Mouse (Mus musculus) layer of hippocampus, adult 2 months (tissue): ENCODE measurements around the gene Fgd4. TPM values are rescaled to one million over a fixed set of nuclear protein-coding genes. Genes with fewer than 3 reads are reported as not detected.
A peak's percentile ranks its signal among the peaks of the same experiment; 100 is the strongest.

Source experiments
- DNase-seq, 2 experiments: peaks; one replicate each; pipeline ENCODE4 v3.0.0; 2022; ENCODE audit warnings: low spot score in 2 of 2
- H3K27ac ChIP-seq: fragments of 200-600 bp; 2 replicates; pipeline ENCODE4 v1.8.1; 2022
- H3K4me3 ChIP-seq: fragments of 200-600 bp; 2 replicates; pipeline ENCODE4 v1.8.1; 2022; ENCODE audit warnings: mild to moderate bottlenecking
- CTCF ChIP-seq: fragments of 200-600 bp; conservative IDR thresholded peaks from 2 replicates; pipeline ENCODE4 v1.8.1; 2022; ENCODE audit warnings: antibody characterized with exemption, mild to moderate bottlenecking, moderate library complexity
- long read RNA-seq, 2 experiments: library from polyadenylated mRNA; stranded (forward); transcript quantifications; one replicate each; pipeline ENCODE4 v2.0.0; 2021; ENCODE audit warnings: borderline mapping rate in 2 of 2
- total RNA-seq, 2 experiments: library from RNA; stranded (reverse); gene quantifications; 2 replicates each; pipeline ENCODE4 v1.2.3; 2021

Fgd4 gene
- total RNA-seq: 10 to 100 TPM; 48.7 to 52.4 TPM
- long read RNA-seq, experiment 1, partial matches to known transcripts: 1 of 7 reads
- long read RNA-seq, experiment 1, other reads (novel, unspliced or antisense): 5 of 7 reads
- long read RNA-seq, experiment 2, full-length matches to known transcripts: 2 of 7 reads
- long read RNA-seq, experiment 2, partial matches to known transcripts: 2 of 7 reads
- long read RNA-seq, experiment 2, other reads (novel, unspliced or antisense): 3 of 7 reads

DNA sequence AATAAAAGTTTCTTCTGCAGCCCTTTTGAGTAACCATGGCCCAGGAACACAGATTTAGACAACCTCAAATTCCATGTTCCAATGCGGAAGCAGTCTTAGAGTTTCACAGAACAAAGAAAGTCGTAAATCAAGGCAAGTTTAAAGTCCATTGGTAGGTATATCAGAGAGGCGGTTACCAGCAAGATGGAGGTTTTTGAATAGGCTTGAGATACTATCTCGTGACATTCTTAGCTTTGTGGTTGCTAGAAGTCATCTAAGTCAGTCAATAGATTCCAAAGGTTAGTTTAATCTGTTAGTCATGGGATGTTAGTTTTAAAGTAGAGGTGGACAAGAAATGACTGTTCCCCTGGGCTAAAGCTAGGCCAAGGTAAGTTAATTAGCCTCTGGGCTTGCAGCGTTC lies at the start of gene Fgd4:
Fgd4 (minus strand) TSS at position 89 of the 400 bp plus-strand sequence.
- DNase-seq: no peak
- Histone ChIP-seq H3K27ac (0 out of 2 replicates have a peak within 1 kb of the TSS, but pooled peaks have one; percentile 36), H3K4me3 (peak within 1 kb of the TSS; percentile 65)
- no peak for TF ChIP-seq CTCF

DNA sequence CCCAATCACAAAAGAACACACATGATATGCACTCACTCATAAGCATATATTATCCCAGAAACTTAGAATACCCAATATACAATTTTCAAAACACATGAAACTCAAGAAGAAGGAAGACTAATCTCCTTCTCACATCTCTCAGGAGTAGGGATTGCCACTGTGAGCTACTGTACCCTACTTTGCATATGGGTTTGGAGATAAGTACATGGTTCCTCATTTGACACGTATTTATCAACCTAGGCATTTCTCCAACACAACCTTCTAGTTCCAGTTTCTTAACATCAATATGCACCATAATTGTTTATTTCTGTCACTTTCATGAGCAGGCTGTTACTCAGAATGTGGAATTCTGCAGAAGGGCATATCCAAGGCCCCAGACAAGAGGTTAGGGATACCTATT lies 44.8 kb upstream of the Fgd4 start:
- no peak for DNase-seq
- no peak overlapping the region for H3K4me3 ChIP-seq
- no peak for TF ChIP-seq CTCF
- H3K27ac ChIP-seq: no peak overlapping the region

DNA sequence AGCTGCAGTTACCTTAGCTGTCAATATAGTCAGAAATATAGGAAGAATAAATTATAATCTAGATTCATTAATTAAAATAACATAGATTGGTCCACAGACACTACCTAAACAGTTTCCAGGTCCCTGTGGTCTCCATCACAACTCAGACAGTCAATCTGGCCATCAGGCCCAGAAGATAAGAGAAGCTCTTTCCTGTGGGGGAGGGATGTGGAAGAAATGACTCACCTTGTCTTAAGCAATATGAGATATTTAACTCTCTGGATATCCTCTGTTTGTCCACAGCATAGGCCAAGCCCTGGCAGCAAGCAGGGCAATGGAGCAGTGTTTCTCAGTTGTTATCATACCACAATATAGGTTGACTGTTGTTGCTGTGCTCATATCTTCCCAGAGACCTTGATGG lies 33.4 kb upstream of the Fgd4 start:
- no peak for DNase-seq
- no peak overlapping the region for H3K4me3 ChIP-seq
- no peak for TF ChIP-seq CTCF
- H3K27ac ChIP-seq: no peak overlapping the region

DNA sequence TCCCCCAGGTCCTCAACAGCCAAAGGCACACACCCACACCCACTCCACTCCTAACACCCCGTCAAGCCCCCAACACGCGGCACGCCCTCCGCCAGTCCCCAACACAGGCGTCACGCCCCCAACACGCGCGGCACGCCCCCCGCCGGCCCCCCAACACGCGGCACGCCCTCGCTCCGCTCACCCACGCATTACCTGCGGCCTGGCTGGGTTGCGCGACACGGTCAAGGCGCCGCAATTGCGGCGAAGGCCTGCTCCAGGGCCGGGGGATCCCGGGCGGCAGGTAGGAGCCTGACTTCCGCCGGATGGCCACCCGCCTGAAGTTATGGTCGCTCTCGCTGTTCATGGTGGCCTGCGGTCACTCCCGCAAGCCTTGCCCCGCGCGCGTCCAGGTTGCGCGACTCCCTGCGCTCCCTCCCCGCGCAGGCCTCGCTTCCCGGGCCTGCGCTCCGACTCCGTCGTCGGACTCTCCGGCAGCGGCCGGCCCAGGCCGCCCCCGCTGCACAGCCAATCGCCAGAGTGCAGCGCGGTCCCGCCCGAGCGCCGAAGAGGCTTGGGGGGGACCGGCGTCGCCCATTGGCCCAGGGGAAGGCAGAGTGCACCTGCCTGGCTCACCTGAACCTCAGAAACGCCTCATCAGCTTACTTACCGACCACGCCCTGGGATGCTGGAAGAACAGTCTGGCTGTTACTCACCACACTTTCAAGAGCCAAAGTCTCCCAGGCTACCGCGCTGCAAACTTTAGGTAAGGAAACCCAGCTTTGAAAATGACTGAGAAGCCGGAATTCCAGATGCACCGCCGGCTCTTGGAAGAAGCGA lies 555 bp downstream of the Fgd4 start:
- H3K27ac ChIP-seq: 0 out of 2 replicates have a peak overlapping the region, but pooled peaks have one; percentile 36
- TF ChIP-seq CTCF: no peak
- peak overlapping the region; percentile 65 for H3K4me3 ChIP-seq
- DNase-seq: peak in 1 of 2 experiments; percentile 9

DNA sequence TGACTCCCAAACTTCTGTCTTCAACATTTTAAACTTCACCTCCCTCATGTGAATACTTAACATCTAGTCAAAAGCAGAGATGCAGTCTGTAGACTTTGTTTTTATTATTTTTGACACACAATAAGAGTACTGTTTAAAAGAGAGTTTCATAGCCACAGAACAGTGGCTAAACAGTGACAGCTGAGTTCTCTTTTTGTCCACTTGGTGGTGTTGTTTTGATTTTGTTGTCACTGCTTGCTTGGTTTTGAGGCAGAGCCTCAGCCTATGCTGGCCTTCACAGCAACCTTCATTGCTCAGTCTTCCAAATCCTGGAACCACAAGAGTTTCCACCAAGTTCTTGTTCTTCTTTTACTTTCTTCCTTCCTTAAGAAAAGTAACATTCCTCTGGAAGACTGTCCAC lies 3.8 kb downstream of the Fgd4 start:
- TF ChIP-seq CTCF: peak; percentile 72
- no peak overlapping the region for H3K27ac ChIP-seq
- no peak for DNase-seq
- no peak overlapping the region for H3K4me3 ChIP-seq

DNA sequence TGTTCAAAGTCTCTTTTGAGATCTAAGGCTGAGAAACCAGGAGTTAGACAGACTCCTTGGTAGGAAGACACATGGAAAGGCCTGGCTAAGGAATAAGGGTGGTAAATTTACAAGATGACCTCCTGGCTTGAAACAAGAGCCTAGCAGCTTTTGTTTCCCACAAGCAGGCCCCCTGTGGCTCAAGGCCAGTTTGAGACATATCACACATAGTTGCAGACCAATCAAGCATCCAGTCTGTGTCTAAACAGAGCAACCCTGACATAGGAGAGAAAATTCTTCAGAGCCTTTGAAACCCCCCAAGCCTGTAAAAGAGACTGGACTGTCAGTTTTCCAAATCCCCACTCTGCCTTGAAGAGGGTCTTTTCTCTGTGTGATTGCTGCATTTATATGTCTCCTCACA lies 7.7 kb downstream of the Fgd4 start:
- Histone ChIP-seq H3K27ac (no peak overlapping the region), H3K4me3 (no peak overlapping the region)
- no peak for DNase-seq
- no peak for TF ChIP-seq CTCF

DNA sequence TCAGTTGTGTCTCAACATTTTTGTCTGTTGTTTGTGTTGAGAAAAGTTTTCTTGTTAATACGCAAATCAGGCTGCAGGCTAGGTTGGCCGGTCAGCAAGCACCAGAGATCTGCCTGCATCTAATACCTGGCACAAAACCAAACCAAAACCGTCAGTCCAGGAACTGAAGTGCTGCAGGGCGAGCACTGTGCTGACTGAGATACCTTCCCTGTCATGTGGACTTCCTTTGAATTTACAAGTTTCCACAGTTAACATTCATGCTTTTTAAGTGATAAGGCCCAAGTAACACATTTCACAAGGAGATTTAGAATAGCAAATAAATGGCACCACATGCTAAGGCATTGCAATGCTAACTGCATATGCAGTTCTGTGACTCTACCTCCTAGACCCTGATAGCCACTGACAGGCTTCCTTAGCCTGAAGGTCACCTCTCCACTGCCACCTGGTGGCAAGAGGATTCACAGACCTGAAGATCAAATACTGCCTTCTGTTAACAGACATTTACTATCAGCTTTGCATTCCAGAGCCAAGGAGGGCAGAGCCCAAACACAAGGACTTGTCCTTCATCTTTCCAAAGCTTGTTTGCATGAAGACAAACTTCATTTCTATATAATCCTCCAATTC lies 15.8 kb downstream of the Fgd4 start:
- peak; percentile 90 for TF ChIP-seq CTCF
- peak; percentile 29 to 77 for DNase-seq
- no peak overlapping the region for H3K27ac ChIP-seq
- H3K4me3 ChIP-seq: no peak overlapping the region

DNA sequence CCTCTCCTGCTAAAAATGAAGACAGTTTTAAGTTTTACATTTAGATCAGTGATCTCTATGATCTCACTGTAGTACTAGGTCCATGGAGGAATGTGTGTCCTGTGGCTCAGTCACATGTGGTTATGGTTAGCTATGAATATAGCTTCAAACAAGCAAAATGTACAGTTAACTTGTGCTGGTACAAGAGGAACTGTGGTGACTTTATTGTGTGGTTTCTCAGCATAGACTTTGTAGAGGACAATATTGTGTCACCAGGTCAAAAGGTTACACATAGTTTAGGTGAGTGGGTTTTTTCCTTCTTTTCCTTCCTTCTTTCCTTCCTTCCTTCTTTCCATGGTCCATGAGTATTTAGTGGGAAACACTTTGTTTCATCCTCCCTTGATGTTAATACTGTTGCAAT lies 23.8 kb downstream of the Fgd4 start:
- no peak for DNase-seq
- no peak for TF ChIP-seq CTCF
- Histone ChIP-seq H3K27ac (no peak overlapping the region), H3K4me3 (no peak overlapping the region)

DNA sequence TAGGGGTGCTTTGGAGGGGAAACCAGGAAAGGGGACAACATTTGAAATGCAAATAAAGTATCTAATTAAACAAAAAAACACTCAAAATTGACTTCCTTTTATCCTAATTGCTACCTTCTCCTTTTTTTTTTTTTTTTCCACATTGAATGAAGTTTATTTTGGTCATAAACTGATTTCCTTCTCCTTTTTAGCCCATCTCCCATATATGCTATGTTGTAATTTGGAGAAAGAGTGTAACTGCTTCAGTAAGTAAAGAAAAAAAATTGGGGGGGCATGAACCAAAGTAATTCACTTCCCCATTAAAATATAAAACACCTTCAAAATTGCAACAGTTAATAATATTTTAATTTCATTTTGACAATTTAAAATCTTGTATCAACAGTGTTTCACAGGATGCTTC lies 25.8 kb downstream of the Fgd4 start:
- DNase-seq: no peak
- no peak overlapping the region for H3K4me3 ChIP-seq
- TF ChIP-seq CTCF: no peak

DNA sequence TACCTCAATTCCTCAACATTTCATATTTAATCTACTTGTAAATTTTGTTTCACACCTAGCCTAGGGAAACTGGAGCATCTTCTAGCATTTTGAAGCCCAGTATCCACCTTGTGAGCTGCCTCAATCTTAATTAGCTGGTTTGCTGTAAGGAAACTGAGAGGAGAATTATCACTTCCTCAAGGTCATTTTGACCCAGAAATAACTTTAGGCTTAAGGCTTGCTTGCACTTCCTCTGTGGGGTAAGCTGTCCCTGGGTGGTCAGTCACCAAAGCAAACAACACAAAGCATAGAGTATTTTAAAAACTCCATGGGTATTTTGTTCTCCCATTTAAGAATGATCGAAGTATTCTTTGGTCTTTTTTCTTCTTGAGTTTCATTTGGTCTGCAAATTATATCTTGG lies 27.2 kb downstream of the Fgd4 start:
- Histone ChIP-seq H3K27ac (no peak overlapping the region), H3K4me3 (no peak overlapping the region)
- TF ChIP-seq CTCF: no peak
- DNase-seq: no peak

More for the DNA sequence above, 25.8 kb downstream of the Fgd4 start:
- no peak overlapping the region for H3K27ac ChIP-seq

DNA sequence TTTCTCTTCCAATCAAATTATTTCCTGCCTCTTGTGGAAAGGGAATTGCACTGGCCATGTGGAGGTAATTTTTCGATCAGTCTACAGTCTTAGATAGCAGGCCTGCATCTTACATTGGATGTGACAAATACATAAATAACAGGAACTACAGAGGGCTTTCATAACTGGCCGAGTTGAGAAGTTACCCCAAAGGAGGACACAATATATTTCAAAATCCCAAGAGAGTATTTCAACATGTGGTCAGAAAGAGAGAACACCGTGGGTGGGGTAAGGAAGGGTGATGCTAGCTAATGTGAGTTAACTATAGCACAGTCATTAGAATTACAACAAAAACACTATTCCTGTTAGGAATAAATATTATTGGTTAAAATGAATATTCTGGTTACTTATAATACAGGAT lies 29.0 kb downstream of the Fgd4 start:
- TF ChIP-seq CTCF: no peak
- no peak overlapping the region for H3K4me3 ChIP-seq
- DNase-seq: no peak

DNA sequence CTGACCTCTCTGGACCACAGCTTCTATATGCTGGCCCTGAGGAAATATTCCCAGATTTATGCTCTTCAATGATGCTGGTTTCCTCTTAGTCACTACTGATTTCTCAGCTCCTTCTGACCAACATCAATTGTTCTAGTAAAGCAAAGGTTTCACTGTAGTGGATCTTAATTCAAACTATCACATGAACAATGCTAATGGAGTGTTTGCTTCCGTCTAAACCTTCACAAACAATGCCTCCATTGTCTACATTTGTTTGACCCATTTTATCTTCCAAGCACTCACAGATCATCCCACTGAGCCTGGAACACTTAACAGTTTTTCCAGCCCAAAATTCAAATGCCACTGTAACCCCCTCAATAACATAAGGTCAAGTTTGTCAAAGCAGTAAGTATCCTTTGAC lies 33.6 kb downstream of the Fgd4 start:
- no peak for DNase-seq
- TF ChIP-seq CTCF: no peak
- no peak overlapping the region for H3K27ac ChIP-seq
- no peak overlapping the region for H3K4me3 ChIP-seq

More for the DNA sequence above, 29.0 kb downstream of the Fgd4 start:
- H3K27ac ChIP-seq: no peak overlapping the region

DNA sequence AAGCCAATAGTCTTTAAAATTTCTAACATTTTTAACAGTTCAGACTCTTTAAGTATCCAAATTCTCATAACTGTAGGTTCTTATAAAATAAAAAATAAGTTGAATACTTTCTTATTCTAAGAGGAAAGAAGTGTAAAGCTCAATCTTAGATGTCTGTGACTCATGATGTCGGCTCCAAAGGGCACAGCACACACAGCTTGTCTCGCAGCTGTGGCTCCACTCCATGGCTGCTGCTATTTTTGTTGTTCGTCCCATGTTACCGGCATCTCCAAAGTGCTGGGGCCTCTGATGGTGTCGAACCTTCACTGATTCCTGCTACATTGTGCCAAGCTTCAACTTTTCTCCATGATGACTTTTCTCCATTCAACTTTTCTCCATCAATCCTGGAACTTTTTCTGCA lies 34.1 kb downstream of the Fgd4 start:
- no peak overlapping the region for H3K4me3 ChIP-seq
- DNase-seq: no peak
- TF ChIP-seq CTCF: no peak
- no peak overlapping the region for H3K27ac ChIP-seq

DNA sequence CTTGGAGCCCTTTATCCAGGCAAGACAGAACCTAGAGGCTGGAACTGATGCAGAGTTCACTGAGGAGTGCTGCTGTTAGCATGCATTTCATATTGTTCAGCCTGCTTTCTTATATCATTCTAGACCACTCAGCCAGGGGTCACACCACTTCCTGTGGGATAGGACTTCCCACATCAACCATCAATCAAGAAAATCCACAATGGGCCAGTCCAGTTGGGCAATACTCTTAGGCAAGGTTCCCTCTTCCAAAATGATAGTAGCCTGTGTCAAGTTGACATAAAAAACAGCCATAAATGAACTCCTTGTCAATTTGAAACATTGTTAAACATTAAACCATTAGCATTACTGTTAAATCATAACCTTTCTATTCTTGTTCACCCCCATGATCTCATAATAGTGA lies 34.6 kb downstream of the Fgd4 start:
- DNase-seq: no peak
- TF ChIP-seq CTCF: no peak
- Histone ChIP-seq H3K4me3 (no peak overlapping the region), H3K27ac (no peak overlapping the region)
